Mouse (Mus musculus) liver, postnatal 0 days (tissue): ENCODE data around the gene Rarres1. TPM values are rescaled to one million over a fixed set of nuclear protein-coding genes. Genes with fewer than 3 reads are reported as not detected.

ENCODE experiments used
- ATAC-seq: fragments of 200-750 bp; cut with Nextera tagmentation; 2 replicates; pipeline ENCODE4 v1.8.0; 2017; ENCODE audit warnings: mild to moderate bottlenecking, moderate library complexity
- DNase-seq: peaks from one replicate; pipeline ENCODE4 v3.0.0-alpha.2; 2016
- H3K27ac ChIP-seq: fragments of 300-500 bp; sonication (generic); 2 replicates; pipeline ENCODE4 v1.5.1; 2014; ENCODE audit warnings: antibody characterized with exemption, moderate library complexity, mild to moderate bottlenecking, low read depth
- H3K27me3 ChIP-seq: fragments of 300-500 bp; sonication (generic); 2 replicates; pipeline ENCODE4 v1.6.1; 2014; ENCODE audit warnings: low read length, control low read depth, mixed read lengths; ENCODE audit not compliant: insufficient read depth
- H3K36me3 ChIP-seq: fragments of 300-500 bp; sonication (generic); replicated peaks from 2 replicates; pipeline ENCODE4 v1.6.1; 2014; ENCODE audit warnings: mild to moderate bottlenecking, control low read depth, low read length, moderate library complexity, mixed read lengths; ENCODE audit not compliant: insufficient read depth
- H3K4me1 ChIP-seq: fragments of 300-500 bp; sonication (generic); 2 replicates; pipeline ENCODE4 v1.6.1; 2014; ENCODE audit warnings: antibody characterized with exemption, mild to moderate bottlenecking, control low read depth; ENCODE audit not compliant: insufficient read depth
- H3K4me2 ChIP-seq: fragments of 300-500 bp; sonication (generic); 2 replicates; pipeline ENCODE4 v1.6.1; 2014; ENCODE audit warnings: low read depth, mild to moderate bottlenecking, low read length, moderate library complexity, mixed read lengths
- H3K4me3 ChIP-seq: fragments of 300-500 bp; sonication (generic); 2 replicates; pipeline ENCODE4 v1.5.1; 2014; ENCODE audit warnings: low read depth, low read length
- H3K9ac ChIP-seq: fragments of 300-500 bp; sonication (generic); replicated peaks from 2 replicates; pipeline ENCODE4 v1.6.1; 2014; ENCODE audit warnings: mild to moderate bottlenecking, moderate library complexity
- H3K9me3 ChIP-seq: fragments of 300-500 bp; sonication (generic); 2 replicates; pipeline ENCODE4 v1.6.1; 2016; ENCODE audit warnings: mild to moderate bottlenecking, control low read depth, low read length, mixed read lengths
- CTCF ChIP-seq: sonication (generic); IDR thresholded peaks from 2 replicates; pipeline ENCODE4 v1.5.1; 2016; ENCODE audit warnings: antibody characterized with exemption, low read depth
- EP300 ChIP-seq: IDR thresholded peaks from 2 replicates; pipeline ENCODE4 v1.6.1; 2016; ENCODE audit warnings: antibody characterized with exemption, low read depth, mild to moderate bottlenecking
- WGBS: fragments of 180-500 bp; shearing (Covaris S2); extraction: QIAGEN DNeasy Blood & Tissue Kit; methylation state at CpG from one replicate; pipeline ENCODE4 v1.1.7; 2014; ENCODE audit not compliant: insufficient replicate concordance; 5-methylcytosine and 5-hydroxymethylcytosine counted together
- polyA plus RNA-seq: library from polyadenylated mRNA; unstranded; fragments of >200 nt; fragmentation: Nextera tagmentation; extraction: Ambion mirVana; gene quantifications from 2 replicates; pipeline ENCODE4 v1.2.1, GENCODE M21; 2015

Gene Rarres1
- polyA plus RNA-seq, 1 experiment from 2014 or later: 12.7 TPM

DNA sequence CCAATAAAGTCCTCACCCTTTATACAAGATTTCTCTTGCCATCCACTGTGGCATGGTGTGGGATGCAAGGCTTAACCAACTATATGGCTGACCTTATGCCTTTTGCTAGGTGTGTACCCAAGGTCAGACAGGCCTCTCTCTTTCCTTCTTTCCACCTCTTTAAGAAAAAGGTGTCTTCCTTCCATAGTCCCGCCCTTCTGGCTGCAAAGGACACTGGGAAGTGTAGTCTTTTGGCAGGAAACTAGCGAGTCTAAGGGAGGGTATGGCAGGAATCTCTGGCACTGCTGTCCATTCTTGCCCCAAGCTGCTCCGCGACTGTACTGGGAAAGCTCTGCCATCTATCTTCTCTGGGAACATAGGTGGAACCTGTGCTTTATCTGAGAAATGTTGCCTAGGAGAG, 38.0 kb upstream of the Rarres1 start:
- no peak overlapping the region for H3K27ac ChIP-seq
- no peak for DNase-seq

DNA sequence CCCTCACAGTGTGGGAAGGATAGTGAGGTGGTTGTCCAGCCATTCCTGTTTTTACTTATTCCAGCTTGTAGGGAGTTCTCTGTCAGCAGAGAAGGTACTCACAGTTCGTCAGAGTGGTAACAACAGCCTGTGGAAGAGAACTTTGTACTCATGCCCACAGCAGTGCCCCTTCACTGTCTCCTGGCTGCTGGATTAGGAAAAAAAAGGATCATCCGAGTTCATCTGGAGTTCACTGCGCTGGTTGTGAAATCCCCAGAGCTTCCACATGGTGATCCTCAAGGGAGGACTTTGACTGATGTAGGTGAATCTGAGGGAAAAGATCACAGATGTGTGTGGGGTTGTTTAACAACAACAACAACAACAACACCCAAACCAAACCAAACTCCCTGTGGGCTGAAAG, 35.9 kb upstream of the Rarres1 start:
- no peak overlapping the region for H3K4me2 ChIP-seq
- no peaks in the 10 kb centered on the region for H3K9me3 ChIP-seq
- H3K27ac ChIP-seq: peak overlapping the region; percentile 86
- H3K4me1 ChIP-seq: peaks cover 15% of the 10 kb centered on the region
- no peaks in the 10 kb centered on the region for H3K36me3 ChIP-seq
- DNase-seq (peak; percentile 44), ATAC-seq (peak; percentile 86)
- H3K27me3 ChIP-seq: no peaks in the 10 kb centered on the region
- 39% methylated on average over 3 of the region's 3 CpGs for WGBS
- no peak overlapping the region for H3K4me3 ChIP-seq
- no peak overlapping the region for H3K9ac ChIP-seq
- peak; percentile 66 for TF ChIP-seq EP300
- TF ChIP-seq CTCF: no peak

More for the DNA sequence above, 38.0 kb upstream of the Rarres1 start:
- Histone ChIP-seq H3K27me3 (no peaks in the 10 kb centered on the region), H3K4me1 (peaks cover 9% of the 10 kb centered on the region), H3K4me3 (no peak overlapping the region), H3K4me2 (no peak overlapping the region), H3K9ac (no peak overlapping the region), H3K36me3 (no peaks in the 10 kb centered on the region), H3K9me3 (no peaks in the 10 kb centered on the region)
- no peak for ATAC-seq
- 51% methylated on average over 4 of the region's 4 CpGs for WGBS
- TF ChIP-seq CTCF (no peak), EP300 (no peak)

DNA sequence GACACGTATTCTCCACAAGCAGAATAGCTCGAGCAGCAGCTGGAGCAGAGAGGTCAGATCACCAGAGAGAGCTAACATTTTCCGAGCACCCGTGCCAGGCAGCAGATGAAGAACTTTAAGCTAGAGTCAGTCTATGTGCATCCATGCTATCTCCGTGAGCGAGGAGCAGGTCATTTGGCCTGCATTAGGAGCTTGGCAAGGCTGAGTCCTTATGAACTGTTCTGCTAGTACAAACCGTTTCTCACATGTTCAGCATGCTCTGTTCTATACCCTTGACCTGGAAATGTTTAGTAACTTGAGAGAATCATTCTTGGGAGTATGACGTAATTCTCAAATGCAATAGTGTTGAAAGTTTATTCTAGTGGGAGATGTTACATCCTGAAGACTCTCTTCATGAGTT, 28.3 kb upstream of the Rarres1 start:
- ATAC-seq (peak; percentile 64), DNase-seq (no peak)
- H3K4me3 ChIP-seq: no peak overlapping the region
- no peak overlapping the region for H3K4me2 ChIP-seq
- no peaks in the 10 kb centered on the region for H3K9me3 ChIP-seq
- no peak overlapping the region for H3K9ac ChIP-seq
- no peak for TF ChIP-seq CTCF
- TF ChIP-seq EP300: no peak
- H3K4me1 ChIP-seq: peaks cover 14% of the 10 kb centered on the region; the same call in 1 of the 2 replicates
- H3K27ac ChIP-seq: peak overlapping the region; percentile 55
- 57% methylated on average over 8 of the region's 8 CpGs for WGBS
- no peaks in the 10 kb centered on the region for H3K36me3 ChIP-seq
- H3K27me3 ChIP-seq: no peaks in the 10 kb centered on the region

DNA sequence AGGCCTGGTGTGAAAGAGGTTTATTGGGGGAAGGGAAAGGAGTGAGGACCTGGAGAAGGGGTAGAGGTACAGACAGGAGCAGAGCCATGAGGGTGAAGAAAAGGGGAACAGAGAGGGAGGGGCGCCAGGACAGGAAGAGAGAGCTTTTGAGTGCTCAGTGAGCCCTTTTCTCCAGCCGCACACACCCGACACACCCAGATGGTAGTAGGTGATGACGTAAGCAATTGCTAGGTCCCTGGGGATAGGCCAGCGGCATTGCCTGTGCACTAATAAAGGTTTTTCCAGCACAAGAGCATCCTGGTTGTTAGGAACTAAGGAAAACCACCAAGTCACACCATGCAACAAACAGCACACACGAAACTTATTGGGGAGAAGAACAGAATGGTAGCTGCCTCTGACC, 9.4 kb upstream of the Rarres1 start:
- Histone ChIP-seq H3K9me3 (no peaks in the 10 kb centered on the region), H3K9ac (no peak overlapping the region), H3K36me3 (no peaks in the 10 kb centered on the region), H3K27ac (no peak overlapping the region), H3K4me2 (no peak overlapping the region), H3K4me1 (0 out of 2 replicates have a peak, but pooled peaks cover 3% of the 10 kb centered on the region), H3K4me3 (no peak overlapping the region), H3K27me3 (no peaks in the 10 kb centered on the region)
- TF ChIP-seq EP300 (no peak), CTCF (no peak)
- peak; percentile 27 for DNase-seq
- WGBS: 45% methylated on average over 5 of the region's 6 CpGs
- no peak for ATAC-seq

DNA sequence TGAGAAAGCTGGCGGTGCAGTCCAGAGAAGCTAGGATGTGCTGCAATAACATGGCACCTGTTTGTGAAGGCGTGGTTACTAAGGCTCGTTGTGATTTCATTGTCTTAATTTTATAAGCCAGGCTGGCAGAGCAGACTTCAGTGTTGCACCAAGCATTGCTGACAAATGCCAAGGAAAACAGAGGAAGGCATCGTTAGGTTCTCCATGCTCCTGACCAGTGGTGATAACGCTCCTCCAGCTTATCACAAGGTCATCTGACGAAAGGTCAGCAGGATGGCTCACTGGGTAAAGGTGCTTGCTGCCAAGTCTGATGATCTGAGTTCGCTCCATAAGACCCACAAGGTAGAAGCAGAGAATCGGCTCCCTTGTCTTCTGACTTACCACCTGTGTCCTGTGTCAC, 7.4 kb upstream of the Rarres1 start:
- TF ChIP-seq CTCF (no peak), EP300 (no peak)
- no peak overlapping the region for H3K9ac ChIP-seq
- no peaks in the 10 kb centered on the region for H3K36me3 ChIP-seq
- 0 out of 2 replicates have a peak, but pooled peaks cover 3% of the 10 kb centered on the region for H3K4me1 ChIP-seq
- DNase-seq (no peak), ATAC-seq (no peak)
- no peak overlapping the region for H3K27ac ChIP-seq
- WGBS: 73% methylated on average over 8 of the region's 8 CpGs
- no peak overlapping the region for H3K4me3 ChIP-seq
- H3K9me3 ChIP-seq: no peaks in the 10 kb centered on the region
- H3K27me3 ChIP-seq: no peaks in the 10 kb centered on the region
- H3K4me2 ChIP-seq: no peak overlapping the region

DNA sequence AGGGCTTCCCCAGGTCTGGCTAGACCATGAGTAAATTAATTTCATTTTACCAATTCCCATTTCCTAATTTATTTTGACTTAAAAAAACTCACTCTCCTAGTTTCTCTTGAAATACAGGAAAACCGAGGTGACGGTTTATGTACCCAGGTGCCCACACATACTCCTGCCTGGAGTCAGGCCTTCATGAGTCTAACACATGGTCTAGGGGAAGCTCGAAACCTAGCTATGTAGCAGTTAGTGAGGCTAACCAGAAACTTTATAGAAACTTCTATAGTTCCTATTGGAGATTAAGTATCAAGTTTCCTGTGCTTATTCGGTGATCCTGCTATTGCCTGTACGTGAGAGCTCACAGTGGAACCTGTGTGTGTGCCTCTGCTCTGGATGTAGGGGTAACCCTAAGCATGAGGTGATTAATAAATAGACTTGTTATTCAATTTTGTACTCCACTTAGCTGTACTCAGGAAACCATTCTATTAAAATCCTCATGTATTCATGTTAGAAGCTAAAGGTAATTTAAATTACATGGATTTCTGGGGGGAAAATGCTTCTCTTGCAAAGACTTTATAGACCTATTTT, 5.3 kb upstream of the Rarres1 start:
- H3K4me2 ChIP-seq: no peak overlapping the region
- no peak overlapping the region for H3K4me3 ChIP-seq
- 0 out of 2 replicates have a peak, but pooled peaks cover 3% of the 10 kb centered on the region for H3K4me1 ChIP-seq
- TF ChIP-seq CTCF: no peak
- TF ChIP-seq EP300: no peak
- no peaks in the 10 kb centered on the region for H3K36me3 ChIP-seq
- no peak for ATAC-seq
- peaks cover 7% of the 10 kb centered on the region; the same call in 1 of the 2 replicates for H3K27me3 ChIP-seq
- H3K9me3 ChIP-seq: no peaks in the 10 kb centered on the region
- H3K9ac ChIP-seq: no peak overlapping the region
- no peak overlapping the region for H3K27ac ChIP-seq
- no peak for DNase-seq
- 75% methylated on average over 5 of the region's 5 CpGs for WGBS
